Mouse (Mus musculus): ENCODE data around the gene Reps1. TPM values are rescaled to one million over a fixed set of nuclear protein-coding genes. Genes with fewer than 3 reads are reported as not detected.

The Reps1 gene
- polyA plus RNA-seq, 1 experiment from 2014 or later = 18.3 TPM

- no peak for ATAC-seq (replicated peaks; ENCODE audit: low FRiP score, low TSS enrichment, low read depth)
- 1% methylated on average over 8 of the region's 8 CpGs for WGBS
- peak overlapping the region; percentile 86; the same call in 1 of the 2 replicates for H3K27ac ChIP-seq (ENCODE audit: low read depth)
These were observed 707 bp downstream of the Reps1 start for GRCm38 (mm10) chr10:18056391-18056745.

GRCm38 (mm10) chr10:18058681-18059338 is 3.1 kb downstream of the Reps1 start:
- DNase-seq (ENCODE audit: low spot score) = peak; percentile 42
- no peaks in the 10 kb centered on the region for H3K36me3 ChIP-seq (ENCODE audit: control insufficient read depth, insufficient read depth, low read length)
- H3K27ac ChIP-seq (ENCODE audit: low read depth) = no peak overlapping the region
- H3K4me3 ChIP-seq (ENCODE audit: low read depth, low read length) = no peak overlapping the region
- no peaks in the 10 kb centered on the region for H3K27me3 ChIP-seq (replicated peaks; ENCODE audit: control insufficient read depth, insufficient read depth, low read length)
- no peak overlapping the region for H3K4me2 ChIP-seq (ENCODE audit: low read length)
- no peak overlapping the region for H3K9ac ChIP-seq (ENCODE audit: low read length)
- no peaks in the 10 kb centered on the region for H3K9me3 ChIP-seq (ENCODE audit: control insufficient read depth, low read length)
- ATAC-seq (replicated peaks; ENCODE audit: low FRiP score, low TSS enrichment, low read depth) = no peak
- peaks cover 14% of the 10 kb centered on the region for H3K4me1 ChIP-seq (replicated peaks; ENCODE audit: control insufficient read depth, insufficient read depth, low read length)
- WGBS = 88% methylated on average over 9 of the region's 9 CpGs

More at GRCm38 (mm10) chr10:18056391-18056745, 707 bp downstream of the Reps1 start:
- Histone ChIP-seq H3K9ac (ENCODE audit: low read length) (peak overlapping the region; percentile 93), H3K4me2 (ENCODE audit: low read length) (peak overlapping the region; percentile 83), H3K9me3 (ENCODE audit: control insufficient read depth, low read length) (no peaks in the 10 kb centered on the region), H3K4me3 (ENCODE audit: low read depth, low read length) (peak overlapping the region; percentile 93), H3K27me3 (replicated peaks; ENCODE audit: control insufficient read depth, insufficient read depth, low read length) (no peaks in the 10 kb centered on the region), H3K36me3 (ENCODE audit: control insufficient read depth, insufficient read depth, low read length) (no peaks in the 10 kb centered on the region), H3K4me1 (replicated peaks; ENCODE audit: control insufficient read depth, insufficient read depth, low read length) (peaks cover 14% of the 10 kb centered on the region)
- DNase-seq (ENCODE audit: low spot score) = no peak

GRCm38 (mm10) chr10:18059807-18060206 is 4.1 kb downstream of the Reps1 start:
- H3K9ac ChIP-seq (ENCODE audit: low read length) = no peak overlapping the region
- H3K36me3 ChIP-seq (ENCODE audit: control insufficient read depth, insufficient read depth, low read length) = no peaks in the 10 kb centered on the region
- H3K4me2 ChIP-seq (ENCODE audit: low read length) = no peak overlapping the region
- DNase-seq (ENCODE audit: low spot score) (peak; percentile 54), ATAC-seq (replicated peaks; ENCODE audit: low FRiP score, low TSS enrichment, low read depth) (no peak)
- WGBS = 75% methylated on average over 13 of the region's 13 CpGs
- peaks cover 14% of the 10 kb centered on the region for H3K4me1 ChIP-seq (replicated peaks; ENCODE audit: control insufficient read depth, insufficient read depth, low read length)
- H3K4me3 ChIP-seq (ENCODE audit: low read depth, low read length) = no peak overlapping the region
- no peaks in the 10 kb centered on the region for H3K9me3 ChIP-seq (ENCODE audit: control insufficient read depth, low read length)
- no peak overlapping the region for H3K27ac ChIP-seq (ENCODE audit: low read depth)
- H3K27me3 ChIP-seq (replicated peaks; ENCODE audit: control insufficient read depth, insufficient read depth, low read length) = no peaks in the 10 kb centered on the region

- Histone ChIP-seq H3K4me1 (replicated peaks; ENCODE audit: control insufficient read depth, insufficient read depth, low read length) (peaks cover 14% of the 10 kb centered on the region), H3K27ac (ENCODE audit: low read depth) (no peak overlapping the region), H3K36me3 (ENCODE audit: control insufficient read depth, insufficient read depth, low read length) (no peaks in the 10 kb centered on the region), H3K9me3 (ENCODE audit: control insufficient read depth, low read length) (no peaks in the 10 kb centered on the region), H3K4me2 (ENCODE audit: low read length) (no peak overlapping the region), H3K9ac (ENCODE audit: low read length) (no peak overlapping the region), H3K4me3 (ENCODE audit: low read depth, low read length) (no peak overlapping the region), H3K27me3 (replicated peaks; ENCODE audit: control insufficient read depth, insufficient read depth, low read length) (no peaks in the 10 kb centered on the region)
- no peak for ATAC-seq (replicated peaks; ENCODE audit: low FRiP score, low TSS enrichment, low read depth)
- no peak for DNase-seq (ENCODE audit: low spot score)
- 73% methylated on average over 2 of the region's 2 CpGs for WGBS
These were observed 5.1 kb downstream of the Reps1 start for GRCm38 (mm10) chr10:18060778-18061177.

- 90% methylated on average over 4 of the region's 4 CpGs for WGBS
- H3K9ac ChIP-seq (ENCODE audit: low read length) = no peak overlapping the region
- ATAC-seq (replicated peaks; ENCODE audit: low FRiP score, low TSS enrichment, low read depth) (no peak), DNase-seq (ENCODE audit: low spot score) (no peak)
- H3K36me3 ChIP-seq (ENCODE audit: control insufficient read depth, insufficient read depth, low read length) = no peaks in the 10 kb centered on the region
- H3K4me2 ChIP-seq (ENCODE audit: low read length) = no peak overlapping the region
- H3K9me3 ChIP-seq (ENCODE audit: control insufficient read depth, low read length) = no peaks in the 10 kb centered on the region
- H3K4me1 ChIP-seq (replicated peaks; ENCODE audit: control insufficient read depth, insufficient read depth, low read length) = peaks cover 19% of the 10 kb centered on the region
- H3K27ac ChIP-seq (ENCODE audit: low read depth) = no peak overlapping the region
- no peaks in the 10 kb centered on the region for H3K27me3 ChIP-seq (replicated peaks; ENCODE audit: control insufficient read depth, insufficient read depth, low read length)
- no peak overlapping the region for H3K4me3 ChIP-seq (ENCODE audit: low read depth, low read length)
These were observed 5.9 kb downstream of the Reps1 start for GRCm38 (mm10) chr10:18061533-18061932.

- DNase-seq (ENCODE audit: low spot score) = no peak
- H3K9ac ChIP-seq (ENCODE audit: low read length) = no peak overlapping the region
- H3K4me2 ChIP-seq (ENCODE audit: low read length) = no peak overlapping the region
- H3K9me3 ChIP-seq (ENCODE audit: control insufficient read depth, low read length) = no peaks in the 10 kb centered on the region
- H3K27me3 ChIP-seq (replicated peaks; ENCODE audit: control insufficient read depth, insufficient read depth, low read length) = no peaks in the 10 kb centered on the region
- H3K36me3 ChIP-seq (ENCODE audit: control insufficient read depth, insufficient read depth, low read length) = no peaks in the 10 kb centered on the region
- 90% methylated on average over 7 of the region's 7 CpGs for WGBS
- no peak overlapping the region for H3K27ac ChIP-seq (ENCODE audit: low read depth)
- H3K4me3 ChIP-seq (ENCODE audit: low read depth, low read length) = no peak overlapping the region
- no peak for ATAC-seq (replicated peaks; ENCODE audit: low FRiP score, low TSS enrichment, low read depth)
- peaks cover 27% of the 10 kb centered on the region for H3K4me1 ChIP-seq (replicated peaks; ENCODE audit: control insufficient read depth, insufficient read depth, low read length)
These were observed 9.1 kb downstream of the Reps1 start for GRCm38 (mm10) chr10:18064606-18065228.

- H3K9ac ChIP-seq (ENCODE audit: low read length) = no peak overlapping the region
- H3K9me3 ChIP-seq (ENCODE audit: control insufficient read depth, low read length) = no peaks in the 10 kb centered on the region
- no peaks in the 10 kb centered on the region for H3K27me3 ChIP-seq (replicated peaks; ENCODE audit: control insufficient read depth, insufficient read depth, low read length)
- no peaks in the 10 kb centered on the region for H3K36me3 ChIP-seq (ENCODE audit: control insufficient read depth, insufficient read depth, low read length)
- peaks cover 36% of the 10 kb centered on the region for H3K4me1 ChIP-seq (replicated peaks; ENCODE audit: control insufficient read depth, insufficient read depth, low read length)
- no peak overlapping the region for H3K27ac ChIP-seq (ENCODE audit: low read depth)
- no peak overlapping the region for H3K4me2 ChIP-seq (ENCODE audit: low read length)
- H3K4me3 ChIP-seq (ENCODE audit: low read depth, low read length) = no peak overlapping the region
- WGBS = 75% methylated on average over 10 of the region's 10 CpGs
- DNase-seq (ENCODE audit: low spot score) (no peak), ATAC-seq (replicated peaks; ENCODE audit: low FRiP score, low TSS enrichment, low read depth) (no peak)
These were observed 10.4 kb downstream of the Reps1 start for GRCm38 (mm10) chr10:18066031-18066439.

- Histone ChIP-seq H3K9me3 (ENCODE audit: control insufficient read depth, low read length) (no peaks in the 10 kb centered on the region), H3K36me3 (ENCODE audit: control insufficient read depth, insufficient read depth, low read length) (no peaks in the 10 kb centered on the region), H3K4me2 (ENCODE audit: low read length) (no peak overlapping the region), H3K9ac (ENCODE audit: low read length) (no peak overlapping the region), H3K4me1 (replicated peaks; ENCODE audit: control insufficient read depth, insufficient read depth, low read length) (peaks cover 36% of the 10 kb centered on the region), H3K4me3 (ENCODE audit: low read depth, low read length) (no peak overlapping the region), H3K27ac (ENCODE audit: low read depth) (peak overlapping the region; percentile 29; the same call in 1 of the 2 replicates), H3K27me3 (replicated peaks; ENCODE audit: control insufficient read depth, insufficient read depth, low read length) (no peaks in the 10 kb centered on the region)
- peak; percentile 68 for DNase-seq (ENCODE audit: low spot score)
- WGBS = 30% methylated on average over 10 of the region's 10 CpGs
- ATAC-seq (replicated peaks; ENCODE audit: low FRiP score, low TSS enrichment, low read depth) = peak; percentile 66; the same call in 1 of the 2 replicates
These were observed 12.2 kb downstream of the Reps1 start for GRCm38 (mm10) chr10:18067761-18068446.
